Mouse (Mus musculus) ovary, postnatal 14 days (tissue): ENCODE measurements around the gene Bmpr1b.

Source experiments
- DNase-seq: peaks from one replicate; pipeline ENCODE4 v3.0.0; 2022; ENCODE audit warnings: low spot score

Bmpr1b gene

DNA sequence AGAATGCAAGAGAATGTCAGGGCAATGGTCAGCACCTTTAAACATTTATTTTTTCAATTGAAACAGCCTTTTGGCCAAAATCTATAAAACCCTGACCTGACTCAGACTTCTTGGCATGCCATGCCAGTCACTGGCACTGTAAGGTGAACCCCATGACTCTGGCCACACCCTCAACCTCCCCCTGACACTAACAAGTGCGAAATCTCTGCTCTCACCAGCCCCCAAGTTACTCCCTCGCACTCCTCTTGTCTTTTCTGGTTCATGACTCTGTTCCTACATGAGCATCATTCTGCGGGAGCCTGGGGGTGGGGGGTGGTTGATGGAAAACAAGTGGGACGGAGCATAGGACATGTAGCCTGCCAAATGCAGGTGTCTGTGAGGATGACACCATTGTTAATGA lies 135.1 kb downstream of the Bmpr1b start:
- DNase-seq = no peak

DNA sequence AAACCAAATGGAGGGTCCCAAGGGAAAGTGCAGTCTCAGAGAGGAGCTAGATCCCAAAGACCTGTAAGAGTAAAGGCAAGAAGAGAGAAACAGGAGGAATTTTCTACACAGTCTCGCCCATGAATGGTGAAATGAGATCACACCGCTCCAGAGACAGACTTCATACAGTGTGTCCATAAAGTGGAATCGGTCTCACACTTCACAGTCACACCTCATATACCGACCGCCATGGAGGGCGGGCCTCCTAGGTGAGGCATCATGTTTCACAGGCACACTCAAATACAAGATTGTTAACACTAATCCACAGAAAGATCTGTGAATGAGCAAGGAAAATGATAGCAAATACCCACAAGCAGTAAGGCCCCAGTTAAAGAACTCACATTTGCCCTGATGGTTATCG lies 149.5 kb downstream of the Bmpr1b start:
- no peak for DNase-seq

DNA sequence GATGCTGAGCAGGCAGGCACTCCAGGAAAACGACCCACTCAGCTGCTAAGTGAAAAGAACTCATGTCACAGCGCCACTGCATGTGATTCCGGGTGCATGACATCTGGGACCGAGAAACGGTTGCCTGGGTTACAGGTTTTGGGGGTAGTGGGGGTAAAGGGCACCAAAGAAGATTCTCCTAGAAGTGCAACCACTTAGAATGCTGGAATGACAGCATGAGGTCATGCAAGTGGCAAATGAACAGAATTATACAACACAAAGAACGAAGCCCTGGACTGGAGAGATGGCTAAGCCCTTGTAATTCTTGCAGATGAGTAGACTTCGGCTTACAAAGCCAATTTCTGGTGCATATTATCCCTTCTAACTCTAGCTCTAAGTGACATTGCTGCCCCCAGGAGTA lies 184.7 kb downstream of the Bmpr1b start:
- no peak for DNase-seq

DNA sequence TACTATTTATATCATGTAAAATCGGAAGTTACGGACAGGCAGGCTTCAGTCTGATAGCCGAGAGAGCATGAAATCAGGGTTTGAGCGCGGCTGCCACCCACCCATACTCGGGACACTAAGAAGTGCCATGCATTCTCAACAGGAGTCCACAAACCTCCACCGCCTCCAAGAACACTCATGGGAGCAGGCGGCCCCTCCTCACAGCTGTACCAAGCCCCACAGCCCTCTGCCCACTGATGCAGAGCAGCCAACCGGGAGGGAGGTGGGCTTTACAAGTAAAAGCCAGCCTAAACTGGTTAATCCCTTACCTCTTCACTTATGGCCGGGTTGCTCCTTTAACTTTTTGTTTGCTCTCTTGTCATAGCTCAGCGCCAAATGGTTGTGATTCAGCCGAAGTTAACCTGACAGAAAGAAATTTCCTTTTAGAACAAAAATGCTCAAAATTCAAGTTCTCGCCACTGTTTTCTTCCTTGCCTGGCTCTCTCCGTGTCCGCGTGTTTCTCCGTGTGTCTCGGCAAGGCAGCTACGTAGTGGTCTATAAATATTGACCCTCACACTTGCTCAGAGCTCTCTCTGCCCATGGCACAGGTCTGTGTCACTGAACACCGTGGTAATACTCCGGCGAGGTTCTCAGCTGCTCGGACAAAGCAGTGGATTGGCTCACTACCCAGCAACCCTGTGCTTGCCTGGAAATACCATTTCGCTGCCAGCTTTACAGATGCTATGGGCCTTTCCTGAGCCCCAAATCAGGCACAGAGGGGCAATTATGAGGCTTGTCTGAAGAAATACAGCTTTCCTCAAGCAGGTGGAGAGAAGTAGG lies 187.4 kb downstream of the Bmpr1b start:
- no peak for DNase-seq

DNA sequence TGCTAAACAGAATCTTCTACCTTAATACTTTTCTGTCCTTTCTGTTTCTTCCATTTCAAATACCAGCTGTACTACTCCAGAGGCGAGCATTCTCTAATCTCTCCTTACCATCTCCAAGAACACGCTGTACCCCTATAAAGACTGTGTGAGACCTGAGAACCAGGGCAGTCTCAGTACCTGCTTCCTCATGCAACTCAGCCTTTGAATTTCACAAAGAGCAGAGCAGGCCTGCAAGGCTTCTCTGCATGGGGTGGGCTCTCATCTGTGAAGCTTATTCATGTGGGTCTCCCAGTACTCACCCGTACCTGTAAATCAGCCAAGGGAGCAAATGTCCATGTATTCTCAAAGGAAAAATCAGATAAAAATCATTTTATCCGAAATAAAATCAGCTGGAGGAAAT lies 203.0 kb downstream of the Bmpr1b start:
- no peak for DNase-seq

DNA sequence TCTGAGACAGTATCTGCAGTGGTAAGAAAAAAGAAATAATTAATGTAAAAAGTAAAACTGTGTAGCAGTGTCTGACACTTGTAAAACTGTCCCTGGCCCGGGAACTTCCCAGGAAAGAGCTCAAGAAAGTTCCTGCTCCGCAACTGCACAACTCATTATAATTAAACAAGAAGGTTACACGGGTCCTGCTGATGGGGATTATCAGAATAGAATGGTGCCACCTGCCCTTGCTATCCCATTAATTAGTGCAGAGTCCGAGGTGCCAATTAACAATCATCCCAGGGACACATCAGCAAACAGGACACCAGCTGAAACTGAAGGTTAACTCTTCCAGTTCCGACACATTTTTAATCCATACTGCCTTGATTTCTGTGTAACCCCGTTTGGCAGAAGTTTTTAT lies 216.3 kb downstream of the Bmpr1b start:
- no peak for DNase-seq

DNA sequence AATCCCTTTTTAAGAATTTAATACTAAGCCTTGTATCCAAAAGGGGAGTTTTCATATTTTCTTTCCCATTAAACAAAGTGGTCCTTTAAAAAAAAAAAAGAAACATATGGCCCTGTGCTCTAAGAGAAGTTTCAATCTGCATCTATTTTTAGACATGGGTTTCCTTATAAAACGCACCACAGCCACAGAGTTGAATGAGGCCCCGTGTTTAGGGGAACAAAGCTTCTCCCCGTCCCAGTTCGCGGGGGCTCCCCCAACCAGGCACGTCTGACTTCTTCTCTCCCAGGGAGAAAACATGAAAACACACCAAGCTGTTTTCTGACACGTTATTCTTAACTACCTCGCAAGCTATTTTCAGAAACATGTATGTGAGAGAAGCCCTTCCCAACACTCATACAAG lies 218.6 kb downstream of the Bmpr1b start:
- DNase-seq = no peak

DNA sequence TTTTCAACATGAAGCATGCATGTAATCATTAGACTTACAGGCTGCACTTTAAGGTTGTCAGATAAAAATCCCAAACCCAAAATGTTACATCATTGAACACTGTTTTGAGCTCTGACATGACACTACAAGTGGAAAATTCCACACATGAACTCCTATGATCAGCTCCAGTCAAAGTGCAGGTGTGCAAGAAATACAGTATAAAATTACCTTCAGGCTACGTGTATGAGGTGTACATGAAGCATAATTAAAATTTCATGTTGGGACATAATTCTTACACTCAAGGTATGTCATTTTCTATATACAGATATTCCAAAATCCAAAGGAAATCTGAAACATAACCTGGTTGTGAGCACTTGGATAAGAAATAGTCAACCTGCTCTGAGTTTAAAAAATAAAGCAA lies 220.7 kb downstream of the Bmpr1b start:
- no peak for DNase-seq

DNA sequence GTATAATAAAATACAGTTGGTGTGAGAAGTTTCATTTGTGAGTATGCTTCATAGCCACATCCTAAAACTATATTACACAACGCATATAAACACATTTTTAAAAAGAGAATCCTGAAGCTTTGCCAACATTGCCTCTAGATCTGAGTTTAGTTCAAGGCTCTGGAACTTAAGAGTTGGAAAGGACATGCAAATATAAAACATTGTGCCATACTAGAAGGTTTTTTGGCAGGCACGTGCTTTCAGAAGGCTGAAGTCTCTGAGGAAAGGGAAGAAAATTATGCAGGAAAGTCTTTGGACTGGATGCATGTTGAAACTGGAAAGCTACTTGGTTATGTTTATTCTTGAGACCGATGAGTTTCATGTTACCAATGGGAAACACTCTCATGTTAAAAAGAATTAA lies 221.1 kb downstream of the Bmpr1b start:
- DNase-seq = no peak

DNA sequence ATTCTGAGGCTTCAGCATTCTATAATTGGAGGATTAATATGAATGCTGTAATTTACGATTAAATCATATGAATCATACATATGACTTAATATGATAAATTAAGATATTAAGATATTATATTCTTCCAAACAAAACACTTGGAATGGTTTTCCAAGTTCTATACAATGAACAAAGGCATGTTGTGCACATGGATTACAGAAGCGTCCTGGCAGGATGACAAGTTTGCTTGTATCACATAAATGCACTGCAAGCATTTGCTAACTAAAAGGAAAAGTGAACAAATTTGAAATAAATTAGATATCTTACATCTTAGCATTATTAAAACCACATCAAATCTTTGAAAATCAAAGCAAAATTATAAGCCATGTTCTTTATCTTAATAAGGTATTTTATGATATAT lies 222.4 kb downstream of the Bmpr1b start:
- no peak for DNase-seq

DNA sequence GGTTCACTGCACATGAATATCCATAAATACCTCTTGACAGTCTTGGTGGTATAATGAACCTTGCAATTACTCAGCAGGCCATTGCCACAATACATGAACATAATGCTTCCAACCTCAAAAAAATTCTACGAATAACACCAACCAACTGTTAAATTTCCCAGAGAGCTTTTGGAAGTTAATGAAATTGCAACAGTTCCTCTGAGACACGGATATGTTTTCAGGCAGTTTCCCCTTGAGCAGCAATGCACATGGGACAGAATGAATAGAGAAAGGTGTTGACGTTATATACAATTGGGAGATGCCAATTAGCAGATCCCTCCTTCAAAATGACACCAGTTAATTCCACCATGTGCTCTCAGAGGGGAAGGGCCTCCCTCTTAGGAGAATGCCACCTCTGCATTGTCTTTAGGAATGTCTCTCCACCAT lies 225.9 kb downstream of the Bmpr1b start:
- DNase-seq = no peak

DNA sequence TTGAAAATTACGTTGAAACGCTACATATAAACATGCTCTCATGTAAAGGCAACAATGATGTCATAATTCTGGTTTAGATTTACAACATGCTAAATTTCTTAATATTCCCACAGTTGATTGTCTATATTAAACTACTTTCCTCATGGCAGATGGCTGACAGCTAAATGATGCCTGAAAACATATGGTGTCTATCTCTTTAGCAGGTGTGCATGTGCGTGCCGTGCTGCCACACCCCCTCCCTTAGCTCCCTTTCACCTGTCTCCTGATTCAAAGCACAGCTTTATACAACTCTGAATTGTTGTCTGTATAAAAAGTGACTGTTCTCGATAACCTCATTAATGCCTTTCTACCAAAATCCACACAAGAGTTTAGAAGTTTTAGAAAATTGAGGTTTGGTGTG lies 229.0 kb downstream of the Bmpr1b start:
- no peak for DNase-seq

DNA sequence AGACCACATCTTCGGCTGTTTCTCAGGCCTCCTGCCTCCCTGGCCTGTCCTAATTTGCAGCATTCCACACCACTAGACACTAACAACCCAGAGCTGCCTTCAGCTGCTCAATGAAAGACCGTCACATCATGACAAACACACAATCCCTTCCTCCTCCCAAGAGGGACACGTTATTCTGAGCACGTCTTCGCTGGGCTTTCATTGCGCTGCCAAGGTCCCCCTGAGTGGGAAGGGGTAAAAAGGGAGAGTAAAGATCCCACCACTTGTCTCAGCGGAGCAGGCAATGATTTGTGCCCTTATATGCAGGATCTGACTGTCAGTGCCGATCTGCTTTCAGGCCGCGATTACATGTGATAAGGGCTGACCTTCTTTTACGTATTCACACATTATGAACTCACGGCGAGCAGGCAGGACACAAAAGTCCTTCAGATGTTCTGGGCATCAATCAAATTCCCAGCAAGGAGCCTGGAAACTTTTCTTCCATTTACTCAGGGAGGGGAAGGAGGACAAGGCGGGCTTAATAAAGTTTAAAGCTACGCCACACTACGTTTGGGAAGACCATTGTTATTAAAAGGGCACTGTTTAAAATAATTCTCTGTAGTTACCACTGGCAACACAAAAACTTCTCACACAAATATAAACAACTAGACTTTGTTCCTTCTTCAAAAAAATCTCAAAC lies 232.5 kb downstream of the Bmpr1b start:
- no peak for DNase-seq

DNA sequence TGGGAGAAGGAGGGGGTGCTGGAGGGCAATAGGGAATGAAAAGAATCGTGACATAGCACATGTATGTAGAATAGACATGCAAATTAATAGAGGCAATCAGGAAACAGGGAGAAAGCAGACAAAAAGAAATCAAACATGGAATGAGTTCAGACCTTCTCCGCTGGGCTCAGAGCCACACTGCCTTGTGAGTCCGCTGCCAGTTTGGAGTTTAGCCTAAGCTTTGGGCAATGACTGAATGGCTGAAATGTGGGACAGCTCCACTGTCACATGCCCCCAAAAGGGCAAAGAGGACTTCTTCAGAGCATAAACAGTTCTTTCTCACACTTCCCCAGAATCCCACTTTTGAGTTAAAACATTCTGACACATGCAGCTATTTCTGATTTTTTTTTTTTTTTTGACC lies 236.3 kb downstream of the Bmpr1b start:
- DNase-seq = no peak

DNA sequence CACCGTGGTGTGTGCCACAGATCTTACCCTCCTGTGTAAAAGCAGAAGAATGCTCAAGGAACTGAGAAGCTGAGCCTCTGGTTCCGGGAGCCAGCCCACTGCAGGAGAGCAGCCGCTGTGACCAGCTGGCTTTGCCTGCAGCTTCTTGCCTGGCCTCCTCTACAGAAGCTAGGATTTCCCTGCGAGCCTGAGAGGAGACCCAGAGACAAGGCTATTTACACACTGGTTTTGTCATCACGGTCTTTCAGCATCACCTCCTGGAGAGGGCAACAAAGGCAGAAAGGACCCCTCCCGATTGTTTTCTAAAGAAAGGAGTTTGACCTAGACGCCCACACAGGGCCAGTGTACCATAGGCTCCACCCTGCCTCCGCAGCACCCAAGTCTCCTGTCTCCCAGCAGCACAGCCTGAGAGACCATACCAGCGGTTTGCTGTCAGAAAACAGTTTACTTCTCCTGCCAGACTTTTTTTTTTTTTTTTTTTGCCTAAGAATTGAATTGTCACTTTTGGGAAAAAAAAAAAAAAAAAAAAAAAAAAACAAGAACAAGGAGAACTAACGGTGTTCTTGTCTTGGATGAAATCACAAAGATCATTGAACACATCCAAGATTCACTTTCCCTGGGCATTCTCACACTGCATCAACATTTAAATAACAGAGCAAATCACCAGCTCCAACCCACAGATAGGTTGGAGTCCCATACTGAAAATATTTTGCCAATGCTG lies 237.7 kb downstream of the Bmpr1b start:
- DNase-seq = no peak

DNA sequence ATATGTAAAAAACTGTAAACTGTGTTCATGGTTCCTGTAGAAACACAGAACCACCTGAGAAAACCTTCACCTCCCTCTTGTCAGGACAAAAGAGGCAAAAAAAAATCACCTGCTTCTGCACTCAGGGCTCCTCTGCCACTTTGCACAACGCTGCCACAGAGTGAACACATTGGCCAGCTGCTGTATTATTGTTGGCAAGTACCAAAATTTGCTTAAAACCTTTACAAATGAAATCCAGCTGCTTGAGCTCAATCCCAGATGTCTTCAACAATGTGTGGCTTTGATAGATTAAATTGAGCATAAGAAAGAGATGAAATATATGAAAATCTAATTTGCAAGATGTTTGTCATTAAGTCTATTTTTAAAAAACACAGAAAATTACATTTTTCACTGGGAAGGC lies 245.8 kb downstream of the Bmpr1b start:
- no peak for DNase-seq

DNA sequence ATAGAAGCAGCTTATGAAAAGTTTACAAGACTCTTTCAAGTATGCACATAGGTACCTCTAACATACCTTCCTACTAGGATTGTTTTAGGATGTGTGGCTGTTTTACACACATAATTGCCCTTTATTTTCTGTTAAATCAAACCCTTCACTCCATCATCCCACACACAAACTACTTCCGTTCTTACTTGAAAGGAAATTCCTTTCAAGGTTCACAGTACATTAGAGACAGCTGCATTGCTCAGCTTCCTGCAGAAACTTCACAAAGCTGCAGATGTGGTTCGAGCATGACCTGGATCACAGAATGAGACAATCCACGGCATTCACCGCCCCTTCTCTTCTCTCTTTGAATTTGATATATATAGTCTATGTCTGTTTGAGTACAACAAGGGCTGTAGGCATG lies 248.1 kb downstream of the Bmpr1b start:
- DNase-seq = no peak

DNA sequence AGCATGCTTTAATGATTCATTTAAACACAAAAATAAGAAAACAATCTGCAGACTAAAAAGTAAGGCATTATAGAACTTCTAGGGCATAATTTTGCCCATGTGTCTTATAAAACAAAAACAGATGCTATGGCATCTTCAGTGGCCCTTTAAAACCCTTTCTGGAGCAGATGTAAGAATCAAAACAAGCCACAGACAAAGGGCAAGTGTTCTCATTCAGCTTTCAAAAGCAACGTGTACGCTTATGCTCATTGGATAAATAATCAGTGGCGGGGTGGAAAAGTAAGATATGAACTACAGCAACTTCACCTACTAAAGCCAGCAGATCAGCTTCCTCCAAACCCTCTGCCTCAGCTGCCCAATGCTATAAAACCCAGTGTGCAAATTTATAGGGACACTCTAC lies 249.6 kb downstream of the Bmpr1b start:
- no peak for DNase-seq

DNA sequence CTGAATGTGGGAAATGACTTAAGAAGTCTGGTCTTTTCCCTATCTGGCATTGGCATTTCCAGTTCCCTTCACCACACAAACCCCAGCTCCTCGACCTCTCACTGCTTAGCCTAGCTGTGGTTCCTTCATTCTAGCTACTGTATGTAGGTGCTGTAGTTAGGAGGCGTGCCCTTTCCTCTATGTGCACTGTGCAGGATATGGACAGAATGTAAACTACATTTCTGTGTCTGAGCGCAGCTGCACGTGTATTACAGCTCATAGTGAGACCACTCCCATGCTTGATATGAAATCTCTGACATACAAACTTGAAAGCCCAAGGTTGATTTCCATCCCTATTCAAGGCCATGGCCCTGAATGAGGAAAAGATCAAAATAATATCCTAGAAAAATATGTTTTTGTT lies 252.1 kb downstream of the Bmpr1b start:
- DNase-seq = no peak

DNA sequence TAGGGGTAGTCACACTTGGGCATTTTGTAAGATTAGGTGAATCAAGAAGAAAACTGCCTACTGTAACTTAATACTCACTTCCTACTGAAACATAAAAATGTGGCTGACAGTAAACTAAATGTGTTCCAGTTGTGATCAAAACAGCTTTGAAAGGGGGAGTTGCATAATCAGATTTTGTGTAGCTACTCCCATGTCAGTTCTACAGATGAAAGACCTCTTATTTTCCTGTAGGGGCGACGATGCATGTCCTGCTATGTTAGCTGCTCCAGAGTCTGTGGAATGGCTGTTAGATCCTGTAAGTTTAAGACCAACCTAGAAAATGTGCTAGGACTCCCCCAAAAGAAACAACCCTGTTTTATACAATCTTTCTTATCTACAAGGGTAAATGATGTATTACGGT lies 253.2 kb downstream of the Bmpr1b start:
- no peak for DNase-seq

DNA sequence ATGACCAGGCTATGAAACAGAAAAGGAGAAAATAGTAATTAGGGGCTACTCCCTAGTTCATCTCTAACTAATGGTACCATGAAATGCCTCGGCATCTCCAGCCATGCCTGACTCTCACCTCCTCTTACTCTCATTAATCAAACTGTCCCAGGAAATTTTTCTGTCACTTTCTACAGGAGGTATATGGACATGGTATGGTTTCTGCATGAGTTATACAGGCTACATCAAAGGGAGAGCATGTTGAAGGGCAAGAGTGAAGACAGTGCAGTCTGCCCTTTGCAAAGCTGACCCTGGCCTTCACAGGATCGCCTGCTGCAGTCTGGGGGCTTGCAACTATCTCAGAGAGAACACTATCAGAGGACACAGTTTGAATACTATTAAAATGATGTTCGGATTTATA lies 254.6 kb downstream of the Bmpr1b start:
- no peak for DNase-seq

DNA sequence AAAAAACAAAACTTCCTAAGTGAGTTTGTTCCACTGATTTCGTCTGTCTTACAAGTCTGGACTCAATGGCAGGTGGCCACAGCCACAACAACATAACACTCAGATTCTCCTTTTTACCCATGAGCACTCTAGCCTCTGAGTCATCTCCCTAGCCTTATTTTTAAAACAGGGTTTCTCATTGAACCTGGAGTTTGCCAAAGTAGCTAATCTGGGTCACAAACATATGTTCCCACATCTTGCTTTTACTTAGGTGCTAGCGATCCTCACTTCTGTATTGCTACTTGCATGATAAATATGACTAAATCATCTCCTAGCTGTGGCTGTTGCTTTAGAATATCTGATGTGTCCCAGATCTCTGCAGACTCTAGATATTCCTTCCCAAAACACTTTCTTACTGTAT lies 260.1 kb downstream of the Bmpr1b start:
- DNase-seq = no peak

DNA sequence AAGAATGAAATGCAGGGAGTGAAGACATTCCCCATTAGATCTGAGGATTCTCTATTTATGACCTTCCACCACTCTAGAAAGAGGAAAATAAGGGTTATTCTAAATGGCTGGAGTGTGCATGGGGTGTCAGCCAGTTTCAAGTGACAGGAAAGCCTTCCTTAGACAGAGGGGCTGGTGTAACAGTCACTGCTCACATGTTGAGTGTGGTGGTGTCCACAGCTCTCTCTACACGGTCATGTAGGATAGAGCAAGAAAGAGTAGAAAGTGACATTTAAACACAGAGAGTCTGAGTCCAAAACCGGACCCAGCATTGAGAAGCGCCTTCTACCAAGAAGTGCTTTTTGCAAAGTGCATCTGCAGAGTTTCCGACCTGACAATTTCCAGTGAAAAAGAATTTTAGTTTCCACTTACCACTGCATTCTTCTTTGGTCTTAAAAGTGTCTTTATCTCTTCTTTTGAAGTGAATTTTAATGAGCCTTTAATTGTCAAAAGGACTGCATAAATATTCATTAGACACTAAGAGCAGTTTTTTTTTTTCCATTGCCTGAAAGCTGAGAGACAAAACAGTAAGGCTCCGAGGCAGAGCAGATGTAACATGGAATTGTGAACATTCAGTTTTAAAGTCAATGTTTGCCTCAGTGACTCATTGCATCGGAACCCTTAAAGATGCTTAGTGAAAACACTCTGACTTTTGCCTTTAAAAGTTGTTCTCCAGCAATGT lies 263.2 kb downstream of the Bmpr1b start:
- no peak for DNase-seq
